Mouse (Mus musculus) liver, postnatal 0 days (tissue): ENCODE measurements at regions not wholly inside any gene's neighbourhood (a gene's known extent, or its start where the extent isn't known, plus 50 kb on each side); places are given as distances from the start of the nearest gene placed in this dataset.
A peak's percentile ranks its signal among the peaks of the same experiment; 100 is the strongest.

Source experiments
- ATAC-seq: fragments of 200-750 bp; cut with Nextera tagmentation; 2 replicates; pipeline ENCODE4 v1.8.0; 2017; ENCODE audit warnings: mild to moderate bottlenecking, moderate library complexity
- DNase-seq: peaks from one replicate; pipeline ENCODE4 v3.0.0-alpha.2; 2016
- H3K27ac ChIP-seq: fragments of 300-500 bp; sonication (generic); 2 replicates; pipeline ENCODE4 v1.5.1; 2014; ENCODE audit warnings: antibody characterized with exemption, moderate library complexity, mild to moderate bottlenecking, low read depth
- H3K27me3 ChIP-seq: fragments of 300-500 bp; sonication (generic); 2 replicates; pipeline ENCODE4 v1.6.1; 2014; ENCODE audit warnings: low read length, control low read depth, mixed read lengths; ENCODE audit not compliant: insufficient read depth
- H3K36me3 ChIP-seq: fragments of 300-500 bp; sonication (generic); replicated peaks from 2 replicates; pipeline ENCODE4 v1.6.1; 2014; ENCODE audit warnings: mild to moderate bottlenecking, control low read depth, low read length, moderate library complexity, mixed read lengths; ENCODE audit not compliant: insufficient read depth
- H3K4me1 ChIP-seq: fragments of 300-500 bp; sonication (generic); 2 replicates; pipeline ENCODE4 v1.6.1; 2014; ENCODE audit warnings: antibody characterized with exemption, mild to moderate bottlenecking, control low read depth; ENCODE audit not compliant: insufficient read depth
- H3K4me2 ChIP-seq: fragments of 300-500 bp; sonication (generic); 2 replicates; pipeline ENCODE4 v1.6.1; 2014; ENCODE audit warnings: low read depth, mild to moderate bottlenecking, low read length, moderate library complexity, mixed read lengths
- H3K4me3 ChIP-seq: fragments of 300-500 bp; sonication (generic); 2 replicates; pipeline ENCODE4 v1.5.1; 2014; ENCODE audit warnings: low read depth, low read length
- H3K9ac ChIP-seq: fragments of 300-500 bp; sonication (generic); replicated peaks from 2 replicates; pipeline ENCODE4 v1.6.1; 2014; ENCODE audit warnings: mild to moderate bottlenecking, moderate library complexity
- H3K9me3 ChIP-seq: fragments of 300-500 bp; sonication (generic); 2 replicates; pipeline ENCODE4 v1.6.1; 2016; ENCODE audit warnings: mild to moderate bottlenecking, control low read depth, low read length, mixed read lengths
- CTCF ChIP-seq: sonication (generic); IDR thresholded peaks from 2 replicates; pipeline ENCODE4 v1.5.1; 2016; ENCODE audit warnings: antibody characterized with exemption, low read depth
- EP300 ChIP-seq: IDR thresholded peaks from 2 replicates; pipeline ENCODE4 v1.6.1; 2016; ENCODE audit warnings: antibody characterized with exemption, low read depth, mild to moderate bottlenecking
- WGBS: fragments of 180-500 bp; shearing (Covaris S2); extraction: QIAGEN DNeasy Blood & Tissue Kit; methylation state at CpG from one replicate; pipeline ENCODE4 v1.1.7; 2014; ENCODE audit not compliant: insufficient replicate concordance; 5-methylcytosine and 5-hydroxymethylcytosine counted together

GRCm38 (mm10) chr12:82086441-82086840 lies 82.7 kb upstream of the Sipa1l1 start:
- peak overlapping the region; percentile 76 for H3K27ac ChIP-seq
- H3K4me3 ChIP-seq: no peak overlapping the region
- no peaks in the 10 kb centered on the region for H3K9me3 ChIP-seq
- no peak overlapping the region for H3K4me2 ChIP-seq
- no peaks in the 10 kb centered on the region for H3K27me3 ChIP-seq
- no peak overlapping the region for H3K9ac ChIP-seq
- TF ChIP-seq CTCF: no peak
- no peak for TF ChIP-seq EP300
- ATAC-seq (no peak), DNase-seq (no peak)
- H3K36me3 ChIP-seq: no peaks in the 10 kb centered on the region
- H3K4me1 ChIP-seq: no peaks in the 10 kb centered on the region

GRCm38 (mm10) chr12:82089288-82089687 lies 79.8 kb upstream of the Sipa1l1 start:
- Histone ChIP-seq H3K27ac (no peak overlapping the region), H3K36me3 (no peaks in the 10 kb centered on the region), H3K9ac (no peak overlapping the region), H3K27me3 (no peaks in the 10 kb centered on the region), H3K4me2 (no peak overlapping the region), H3K4me1 (no peaks in the 10 kb centered on the region), H3K4me3 (no peak overlapping the region), H3K9me3 (no peaks in the 10 kb centered on the region)
- DNase-seq (no peak), ATAC-seq (no peak)
- no peak for TF ChIP-seq EP300
- TF ChIP-seq CTCF: 0 out of 2 replicates have a peak, but pooled peaks have one; percentile 10
- WGBS: 80% methylated on average over 6 of the region's 6 CpGs

GRCm38 (mm10) chr12:82093317-82093716 lies 75.8 kb upstream of the Sipa1l1 start:
- no peak overlapping the region for H3K4me3 ChIP-seq
- WGBS: 76% methylated on average over 7 of the region's 7 CpGs
- no peaks in the 10 kb centered on the region for H3K36me3 ChIP-seq
- no peaks in the 10 kb centered on the region for H3K9me3 ChIP-seq
- ATAC-seq: no peak
- no peak overlapping the region for H3K4me2 ChIP-seq
- H3K4me1 ChIP-seq: no peaks in the 10 kb centered on the region
- H3K27me3 ChIP-seq: no peaks in the 10 kb centered on the region
- DNase-seq: no peak
- no peak overlapping the region for H3K9ac ChIP-seq
- TF ChIP-seq EP300 (no peak), CTCF (no peak)
- no peak overlapping the region for H3K27ac ChIP-seq

GRCm38 (mm10) chr12:82095396-82095795 lies 73.7 kb upstream of the Sipa1l1 start:
- no peak for DNase-seq
- Histone ChIP-seq H3K4me3 (no peak overlapping the region), H3K4me1 (no peaks in the 10 kb centered on the region), H3K27me3 (no peaks in the 10 kb centered on the region), H3K27ac (no peak overlapping the region), H3K36me3 (no peaks in the 10 kb centered on the region), H3K9ac (no peak overlapping the region), H3K9me3 (no peaks in the 10 kb centered on the region), H3K4me2 (no peak overlapping the region)
- TF ChIP-seq EP300 (no peak), CTCF (no peak)
- ATAC-seq: no peak
- WGBS: 88% methylated on average over 1 of the region's 1 CpGs

GRCm38 (mm10) chr12:82097126-82097525 lies 72.0 kb upstream of the Sipa1l1 start:
- ATAC-seq (no peak), DNase-seq (no peak)
- H3K4me1 ChIP-seq: no peaks in the 10 kb centered on the region
- no peak overlapping the region for H3K27ac ChIP-seq
- no peak overlapping the region for H3K9ac ChIP-seq
- H3K9me3 ChIP-seq: no peaks in the 10 kb centered on the region
- no peak overlapping the region for H3K4me3 ChIP-seq
- H3K4me2 ChIP-seq: no peak overlapping the region
- TF ChIP-seq EP300: no peak
- TF ChIP-seq CTCF: no peak
- H3K36me3 ChIP-seq: no peaks in the 10 kb centered on the region
- 81% methylated on average over 6 of the region's 6 CpGs for WGBS
- no peaks in the 10 kb centered on the region for H3K27me3 ChIP-seq

- H3K27ac ChIP-seq: no peak overlapping the region
- no peak overlapping the region for H3K4me2 ChIP-seq
- ATAC-seq (no peak), DNase-seq (no peak)
- no peaks in the 10 kb centered on the region for H3K9me3 ChIP-seq
- no peak overlapping the region for H3K9ac ChIP-seq
- no peak overlapping the region for H3K4me3 ChIP-seq
- H3K27me3 ChIP-seq: no peaks in the 10 kb centered on the region
- H3K36me3 ChIP-seq: no peaks in the 10 kb centered on the region
- TF ChIP-seq EP300 (no peak), CTCF (no peak)
- H3K4me1 ChIP-seq: no peaks in the 10 kb centered on the region
- WGBS: 70% methylated on average over 4 of the region's 4 CpGs
Observed at GRCm38 (mm10) chr12:82097620-82098019, 71.5 kb upstream of the Sipa1l1 start.

GRCm38 (mm10) chr12:82104211-82104610 lies 64.9 kb upstream of the Sipa1l1 start:
- Histone ChIP-seq H3K9ac (no peak overlapping the region), H3K4me2 (no peak overlapping the region), H3K9me3 (no peaks in the 10 kb centered on the region), H3K36me3 (no peaks in the 10 kb centered on the region), H3K27me3 (no peaks in the 10 kb centered on the region), H3K4me1 (no peaks in the 10 kb centered on the region), H3K4me3 (no peak overlapping the region), H3K27ac (no peak overlapping the region)
- 68% methylated on average over 10 of the region's 10 CpGs for WGBS
- ATAC-seq (no peak), DNase-seq (no peak)
- TF ChIP-seq EP300: no peak
- TF ChIP-seq CTCF: no peak
